Mouse (Mus musculus): ENCODE measurements around the gene Plcl2. TPM values are rescaled to one million over a fixed set of nuclear protein-coding genes. Genes with fewer than 3 reads are reported as not detected.
"Not testable (repeated sequence)": the region's sequence is repeated elsewhere in the genome, so short reads cannot be mapped to it uniquely, and the experiment has no call there.

Plcl2 gene
- polyA plus RNA-seq, 1 experiment = 0.73 TPM

DNA sequence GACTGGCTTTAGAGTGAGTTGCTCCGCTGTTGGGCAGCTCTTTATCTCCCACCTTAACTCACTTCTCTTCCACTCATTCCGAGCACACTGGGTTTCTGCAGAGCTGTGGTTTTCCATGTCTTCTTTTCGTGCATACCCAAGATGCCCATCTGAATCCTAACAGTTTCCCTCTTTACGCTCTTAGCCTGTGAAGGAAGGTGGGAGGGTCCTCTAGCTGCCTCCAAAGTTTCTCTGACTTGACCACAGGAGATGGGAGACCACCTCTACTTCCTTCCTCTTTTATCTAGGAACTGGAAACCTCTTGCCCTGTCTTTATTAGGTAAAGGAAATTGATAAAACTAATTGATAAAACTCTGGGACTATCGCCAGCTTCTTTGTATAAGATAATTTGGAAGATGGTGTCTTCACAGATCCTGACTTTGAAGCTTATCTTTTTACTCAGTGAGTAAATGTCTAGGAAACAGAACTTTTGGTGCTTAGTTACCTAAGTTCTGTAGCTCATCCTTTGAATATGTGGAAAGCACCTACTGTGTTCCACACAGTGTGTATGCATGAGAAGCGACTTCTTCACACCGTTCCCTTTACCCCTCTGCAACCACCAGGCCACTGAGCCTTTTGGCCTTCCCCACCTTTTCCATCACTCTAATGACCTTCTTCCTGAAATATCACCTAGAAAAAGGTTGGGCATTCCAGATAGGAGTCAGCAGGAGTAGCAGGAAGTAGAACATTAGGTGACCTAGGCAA is 111.8 kb downstream of the Plcl2 start:
- Histone ChIP-seq H3K27me3 (ENCODE audit: control insufficient read depth, insufficient read depth, low read length) (no peaks in the 10 kb centered on the region), H3K4me3 (ENCODE audit: control insufficient read depth, low read depth, low read length) (no peak overlapping the region), H3K36me3 (ENCODE audit: control insufficient read depth, insufficient read depth, low read length) (no peaks in the 10 kb centered on the region), H3K4me1 (ENCODE audit: control insufficient read depth, insufficient read depth, low read length) (no peaks in the 10 kb centered on the region), H3K27ac (ENCODE audit: control insufficient read depth, insufficient read depth, low read depth, low read length) (no peak overlapping the region)
- TF ChIP-seq POLR2A (IDR thresholded peaks at IDR 0.05; ENCODE audit: control insufficient read depth, low read depth, low read length) (no peak), CTCF (IDR thresholded peaks at IDR 0.05; ENCODE audit: control insufficient read depth, insufficient read depth, insufficient replicate concordance, low read depth, low read length) (no peak)

GRCm38 (mm10) chr17:50621996-50622395 is 112.8 kb downstream of the Plcl2 start:
- Histone ChIP-seq H3K4me1 (ENCODE audit: control insufficient read depth, insufficient read depth, low read length) (no peaks in the 10 kb centered on the region), H3K4me3 (ENCODE audit: control insufficient read depth, low read depth, low read length) (no peak overlapping the region), H3K27ac (ENCODE audit: control insufficient read depth, insufficient read depth, low read depth, low read length) (no peak overlapping the region), H3K36me3 (ENCODE audit: control insufficient read depth, insufficient read depth, low read length) (no peaks in the 10 kb centered on the region), H3K27me3 (ENCODE audit: control insufficient read depth, insufficient read depth, low read length) (no peaks in the 10 kb centered on the region)
- no peak for TF ChIP-seq POLR2A (IDR thresholded peaks at IDR 0.05; ENCODE audit: control insufficient read depth, low read depth, low read length)
- TF ChIP-seq CTCF (IDR thresholded peaks at IDR 0.05; ENCODE audit: control insufficient read depth, insufficient read depth, insufficient replicate concordance, low read depth, low read length) = no peak

- no peaks in the 10 kb centered on the region for H3K4me1 ChIP-seq (ENCODE audit: control insufficient read depth, insufficient read depth, low read length)
- no peaks in the 10 kb centered on the region for H3K36me3 ChIP-seq (ENCODE audit: control insufficient read depth, insufficient read depth, low read length)
- no peaks in the 10 kb centered on the region for H3K27me3 ChIP-seq (ENCODE audit: control insufficient read depth, insufficient read depth, low read length)
- no peak overlapping the region for H3K27ac ChIP-seq (ENCODE audit: control insufficient read depth, insufficient read depth, low read depth, low read length)
- no peak for TF ChIP-seq CTCF (IDR thresholded peaks at IDR 0.05; ENCODE audit: control insufficient read depth, insufficient read depth, insufficient replicate concordance, low read depth, low read length)
- TF ChIP-seq POLR2A (IDR thresholded peaks at IDR 0.05; ENCODE audit: control insufficient read depth, low read depth, low read length) = no peak
- H3K4me3 ChIP-seq (ENCODE audit: control insufficient read depth, low read depth, low read length) = no peak overlapping the region
Measured at GRCm38 (mm10) chr17:50625584-50625983, 116.4 kb downstream of the Plcl2 start.

DNA sequence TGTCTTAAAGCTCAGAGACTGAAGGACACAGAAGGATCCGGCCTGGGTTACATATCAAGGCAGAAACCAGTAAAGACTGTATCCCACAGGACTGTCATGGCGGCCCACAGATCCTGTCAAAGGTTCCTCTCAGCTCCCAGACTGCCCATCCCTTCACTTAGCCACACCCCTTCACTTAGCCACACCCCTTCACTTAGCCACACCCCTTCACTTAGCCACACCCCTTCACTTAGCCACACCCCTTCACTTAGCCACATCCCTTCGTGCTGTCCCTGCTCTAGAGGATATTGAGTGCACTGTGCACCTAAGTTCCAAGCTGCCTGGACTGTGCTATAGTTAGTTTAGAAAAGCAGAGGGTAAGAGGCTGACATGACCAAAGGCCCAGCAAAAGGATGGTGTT is 118.5 kb downstream of the Plcl2 start:
- no peaks in the 10 kb centered on the region for H3K36me3 ChIP-seq (ENCODE audit: control insufficient read depth, insufficient read depth, low read length)
- H3K27ac ChIP-seq (ENCODE audit: control insufficient read depth, insufficient read depth, low read depth, low read length) = no peak overlapping the region
- no peaks in the 10 kb centered on the region for H3K27me3 ChIP-seq (ENCODE audit: control insufficient read depth, insufficient read depth, low read length)
- no peak for TF ChIP-seq POLR2A (IDR thresholded peaks at IDR 0.05; ENCODE audit: control insufficient read depth, low read depth, low read length)
- H3K4me3 ChIP-seq (ENCODE audit: control insufficient read depth, low read depth, low read length) = no peak overlapping the region
- no peaks in the 10 kb centered on the region for H3K4me1 ChIP-seq (ENCODE audit: control insufficient read depth, insufficient read depth, low read length)

DNA sequence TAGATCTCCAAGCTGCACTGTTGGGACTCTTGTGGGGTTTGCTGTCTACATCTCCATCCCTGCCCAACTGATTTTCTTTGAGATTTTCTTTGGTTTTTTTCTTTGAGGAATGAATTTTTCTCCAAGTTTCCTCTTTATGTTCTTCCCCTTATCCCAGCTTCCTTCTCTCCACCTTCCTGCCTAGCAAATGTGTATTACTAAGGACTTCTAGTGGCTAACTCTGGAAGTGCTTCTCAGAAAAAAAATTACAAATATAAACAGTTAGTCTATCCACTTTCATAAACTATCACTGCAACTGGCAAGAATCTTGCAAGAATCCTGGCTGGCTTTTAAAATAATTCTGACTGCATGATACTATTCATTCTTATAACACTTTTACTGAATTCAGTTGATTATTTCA is 119.5 kb downstream of the Plcl2 start:
- H3K27ac ChIP-seq (ENCODE audit: control insufficient read depth, insufficient read depth, low read depth, low read length) = no peak overlapping the region
- TF ChIP-seq CTCF (IDR thresholded peaks at IDR 0.05; ENCODE audit: control insufficient read depth, insufficient read depth, insufficient replicate concordance, low read depth, low read length) (no peak), POLR2A (IDR thresholded peaks at IDR 0.05; ENCODE audit: control insufficient read depth, low read depth, low read length) (no peak)
- H3K27me3 ChIP-seq (ENCODE audit: control insufficient read depth, insufficient read depth, low read length) = no peaks in the 10 kb centered on the region
- H3K4me1 ChIP-seq (ENCODE audit: control insufficient read depth, insufficient read depth, low read length) = no peaks in the 10 kb centered on the region
- H3K4me3 ChIP-seq (ENCODE audit: control insufficient read depth, low read depth, low read length) = no peak overlapping the region
- H3K36me3 ChIP-seq (ENCODE audit: control insufficient read depth, insufficient read depth, low read length) = no peaks in the 10 kb centered on the region

GRCm38 (mm10) chr17:50630992-50631391 is 121.8 kb downstream of the Plcl2 start:
- H3K36me3 ChIP-seq (ENCODE audit: control insufficient read depth, insufficient read depth, low read length); H3K4me1 ChIP-seq (ENCODE audit: control insufficient read depth, insufficient read depth, low read length); H3K27me3 ChIP-seq (ENCODE audit: control insufficient read depth, insufficient read depth, low read length); H3K27ac ChIP-seq (ENCODE audit: control insufficient read depth, insufficient read depth, low read depth, low read length); H3K4me3 ChIP-seq (ENCODE audit: control insufficient read depth, low read depth, low read length): not testable (repeated sequence)

GRCm38 (mm10) chr17:50634008-50634871 is 125.0 kb downstream of the Plcl2 start:
- H3K4me1 ChIP-seq (ENCODE audit: control insufficient read depth, insufficient read depth, low read length) = no peaks in the 10 kb centered on the region
- no peak for TF ChIP-seq CTCF (IDR thresholded peaks at IDR 0.05; ENCODE audit: control insufficient read depth, insufficient read depth, insufficient replicate concordance, low read depth, low read length)
- no peak for TF ChIP-seq POLR2A (IDR thresholded peaks at IDR 0.05; ENCODE audit: control insufficient read depth, low read depth, low read length)
- H3K4me3 ChIP-seq (ENCODE audit: control insufficient read depth, low read depth, low read length) = no peak overlapping the region
- H3K27me3 ChIP-seq (ENCODE audit: control insufficient read depth, insufficient read depth, low read length) = no peaks in the 10 kb centered on the region
- no peaks in the 10 kb centered on the region for H3K36me3 ChIP-seq (ENCODE audit: control insufficient read depth, insufficient read depth, low read length)
- no peak overlapping the region for H3K27ac ChIP-seq (ENCODE audit: control insufficient read depth, insufficient read depth, low read depth, low read length)

Measured in testis, adult 2 months (tissue).